1 mouse cellular context compared by ENCODE assay signal in genomic region chr4:43560976-43561375, GRCm38 (mm10).
TF ChIP-seq lines count a peak whose summit lies in the region.

No protein-coding gene starts in this region.

TF ChIP-seq in CH12.LX, 34 proteins besides CTCF, POLR2A, EP300 and RAD21 (continued from another document):
- TF ChIP-seq GABPA (IDR thresholded peaks at IDR 0.05; ENCODE audit: insufficient replicate concordance, low read depth, low read length), result no peak
- no peak for TF ChIP-seq CHD2 (IDR thresholded peaks at IDR 0.05; ENCODE audit: low read length)
- TF ChIP-seq E2F4 (IDR thresholded peaks at IDR 0.05; ENCODE audit: insufficient replicate concordance, low read depth, low read length), result no peak
- TF ChIP-seq JUND (conservative IDR thresholded peaks at IDR 0.05; ENCODE audit: low read depth, low read length), result no peak
- no peak for TF ChIP-seq ELF1 (IDR thresholded peaks at IDR 0.05; ENCODE audit: low read depth, low read length)
- no peak for TF ChIP-seq MXI1 (IDR thresholded peaks at IDR 0.05; ENCODE audit: low read depth, low read length)
- TF ChIP-seq NELFE (IDR thresholded peaks at IDR 0.05; ENCODE audit: low read depth, low read length), result no peak
- TF ChIP-seq TBP (conservative IDR thresholded peaks at IDR 0.05; ENCODE audit: low read depth, low read length), result no peak
- no peak for TF ChIP-seq MAX (IDR thresholded peaks at IDR 0.05; ENCODE audit: low read length)
- TF ChIP-seq POLR2AphosphoS2 (IDR thresholded peaks at IDR 0.05; ENCODE audit: low read depth, low read length), result no peak
